Mouse (Mus musculus): Measurements from ENCODE around the gene Cpne8. TPM values are rescaled to one million over a fixed set of nuclear protein-coding genes. Genes with fewer than 3 reads are reported as not detected.
A peak's percentile ranks its signal among the peaks of the same experiment; 100 is the strongest.

Cpne8 gene
- polyA plus RNA-seq (2015; fragmentation: Nextera tagmentation; extraction: Ambion mirVana): 15.9 and 16.4 TPM in 2 replicates

- H3K4me3 ChIP-seq (replicated peaks; ENCODE audit: low read length): peak within 1 kb of the TSS; percentile 67
- H3K4me1 ChIP-seq (ENCODE audit: control insufficient read depth, insufficient read depth, low read length): no peaks in the 10 kb centered on the region; the same call in 1 of the 2 replicates
- H3K27me3 ChIP-seq (ENCODE audit: control insufficient read depth, insufficient read depth, low read length): no peaks in the 10 kb centered on the region; the same call in 1 of the 2 replicates
- ATAC-seq (ENCODE audit: insufficient read depth, low FRiP score): peak; percentile 81; the same call in 1 of the 2 replicates
- under 1% methylated on average over 54 of the region's 56 CpGs for WGBS
- no peaks in the 10 kb centered on the region for H3K36me3 ChIP-seq (ENCODE audit: control insufficient read depth, insufficient read depth, low read length)
- peak within 1 kb of the TSS; percentile 47; the same call in 1 of the 2 replicates for H3K27ac ChIP-seq (ENCODE audit: low read length)
- H3K9ac ChIP-seq (ENCODE audit: low read length): peak within 1 kb of the TSS; percentile 78
- H3K4me2 ChIP-seq (ENCODE audit: low read depth, low read length): peak within 1 kb of the TSS; percentile 96
- no peaks in the 10 kb centered on the region for H3K9me3 ChIP-seq (replicated peaks; ENCODE audit: control insufficient read depth, low read length)
Measured at GRCm38 (mm10) chr15:90678985-90679759, at the start of gene Cpne8. Gene Cpne8, minus strand, starts transcription at chr15:90679432.

- Histone ChIP-seq H3K9me3 (replicated peaks; ENCODE audit: control insufficient read depth, low read length) (no peaks in the 10 kb centered on the region), H3K4me2 (ENCODE audit: low read depth, low read length) (no peak overlapping the region), H3K9ac (ENCODE audit: low read length) (no peak overlapping the region), H3K36me3 (ENCODE audit: control insufficient read depth, insufficient read depth, low read length) (no peaks in the 10 kb centered on the region), H3K4me1 (ENCODE audit: control insufficient read depth, insufficient read depth, low read length) (no peaks in the 10 kb centered on the region), H3K4me3 (replicated peaks; ENCODE audit: low read length) (no peak overlapping the region), H3K27me3 (ENCODE audit: control insufficient read depth, insufficient read depth, low read length) (no peaks in the 10 kb centered on the region), H3K27ac (ENCODE audit: low read length) (no peak overlapping the region)
- ATAC-seq (ENCODE audit: insufficient read depth, low FRiP score): peak; percentile 64; the same call in 1 of the 2 replicates
- WGBS: 48% methylated on average over 4 of the region's 4 CpGs
Measured at GRCm38 (mm10) chr15:90717717-90718116, 38.5 kb upstream of the Cpne8 start.

GRCm38 (mm10) chr15:90709296-90709695 is 30.1 kb upstream of the Cpne8 start:
- ATAC-seq (ENCODE audit: insufficient read depth, low FRiP score): no peak
- Histone ChIP-seq H3K9me3 (replicated peaks; ENCODE audit: control insufficient read depth, low read length) (no peaks in the 10 kb centered on the region), H3K4me2 (ENCODE audit: low read depth, low read length) (no peak overlapping the region), H3K4me1 (ENCODE audit: control insufficient read depth, insufficient read depth, low read length) (no peaks in the 10 kb centered on the region), H3K36me3 (ENCODE audit: control insufficient read depth, insufficient read depth, low read length) (no peaks in the 10 kb centered on the region), H3K9ac (ENCODE audit: low read length) (no peak overlapping the region), H3K4me3 (replicated peaks; ENCODE audit: low read length) (no peak overlapping the region), H3K27me3 (ENCODE audit: control insufficient read depth, insufficient read depth, low read length) (no peaks in the 10 kb centered on the region), H3K27ac (ENCODE audit: low read length) (no peak overlapping the region)
- 78% methylated on average over 7 of the region's 7 CpGs for WGBS

- Histone ChIP-seq H3K36me3 (ENCODE audit: control insufficient read depth, insufficient read depth, low read length) (no peaks in the 10 kb centered on the region), H3K27me3 (ENCODE audit: control insufficient read depth, insufficient read depth, low read length) (no peaks in the 10 kb centered on the region), H3K4me2 (ENCODE audit: low read depth, low read length) (no peak overlapping the region), H3K4me1 (ENCODE audit: control insufficient read depth, insufficient read depth, low read length) (no peaks in the 10 kb centered on the region), H3K9me3 (replicated peaks; ENCODE audit: control insufficient read depth, low read length) (no peaks in the 10 kb centered on the region), H3K27ac (ENCODE audit: low read length) (no peak overlapping the region), H3K9ac (ENCODE audit: low read length) (no peak overlapping the region), H3K4me3 (replicated peaks; ENCODE audit: low read length) (no peak overlapping the region)
- WGBS: 52% methylated on average over 5 of the region's 5 CpGs
- ATAC-seq (ENCODE audit: insufficient read depth, low FRiP score): no peak
Measured at GRCm38 (mm10) chr15:90704314-90704713, 25.1 kb upstream of the Cpne8 start.

GRCm38 (mm10) chr15:90703502-90704232 is 24.4 kb upstream of the Cpne8 start:
- Histone ChIP-seq H3K36me3 (ENCODE audit: control insufficient read depth, insufficient read depth, low read length) (no peaks in the 10 kb centered on the region), H3K27ac (ENCODE audit: low read length) (no peak overlapping the region), H3K4me2 (ENCODE audit: low read depth, low read length) (no peak overlapping the region), H3K27me3 (ENCODE audit: control insufficient read depth, insufficient read depth, low read length) (no peaks in the 10 kb centered on the region), H3K9me3 (replicated peaks; ENCODE audit: control insufficient read depth, low read length) (no peaks in the 10 kb centered on the region), H3K9ac (ENCODE audit: low read length) (no peak overlapping the region), H3K4me1 (ENCODE audit: control insufficient read depth, insufficient read depth, low read length) (no peaks in the 10 kb centered on the region), H3K4me3 (replicated peaks; ENCODE audit: low read length) (no peak overlapping the region)
- 47% methylated on average over 11 of the region's 11 CpGs for WGBS
- ATAC-seq (ENCODE audit: insufficient read depth, low FRiP score): no peak

- Histone ChIP-seq H3K27ac (ENCODE audit: low read length) (no peak overlapping the region), H3K9ac (ENCODE audit: low read length) (no peak overlapping the region), H3K36me3 (ENCODE audit: control insufficient read depth, insufficient read depth, low read length) (no peaks in the 10 kb centered on the region), H3K27me3 (ENCODE audit: control insufficient read depth, insufficient read depth, low read length) (no peaks in the 10 kb centered on the region), H3K4me3 (replicated peaks; ENCODE audit: low read length) (no peak overlapping the region), H3K9me3 (replicated peaks; ENCODE audit: control insufficient read depth, low read length) (no peaks in the 10 kb centered on the region), H3K4me1 (ENCODE audit: control insufficient read depth, insufficient read depth, low read length) (no peaks in the 10 kb centered on the region), H3K4me2 (ENCODE audit: low read depth, low read length) (no peak overlapping the region)
- 65% methylated on average over 6 of the region's 6 CpGs for WGBS
- no peak for ATAC-seq (ENCODE audit: insufficient read depth, low FRiP score)
Measured at GRCm38 (mm10) chr15:90686770-90687169, 7.5 kb upstream of the Cpne8 start.

GRCm38 (mm10) chr15:90679760-90680579 is 738 bp upstream of the Cpne8 start:
- peak; percentile 86 for ATAC-seq (ENCODE audit: insufficient read depth, low FRiP score)
- Histone ChIP-seq H3K36me3 (ENCODE audit: control insufficient read depth, insufficient read depth, low read length) (no peaks in the 10 kb centered on the region), H3K9ac (ENCODE audit: low read length) (peak overlapping the region; percentile 78), H3K27ac (ENCODE audit: low read length) (peak overlapping the region; percentile 47; the same call in 1 of the 2 replicates), H3K9me3 (replicated peaks; ENCODE audit: control insufficient read depth, low read length) (no peaks in the 10 kb centered on the region), H3K4me2 (ENCODE audit: low read depth, low read length) (peak overlapping the region; percentile 96), H3K4me1 (ENCODE audit: control insufficient read depth, insufficient read depth, low read length) (no peaks in the 10 kb centered on the region; the same call in 1 of the 2 replicates), H3K4me3 (replicated peaks; ENCODE audit: low read length) (peak overlapping the region; percentile 67), H3K27me3 (ENCODE audit: control insufficient read depth, insufficient read depth, low read length) (no peaks in the 10 kb centered on the region; the same call in 1 of the 2 replicates)
- WGBS: 2% methylated on average over 36 of the region's 36 CpGs

- no peak for ATAC-seq (ENCODE audit: insufficient read depth, low FRiP score)
- H3K4me1 ChIP-seq (ENCODE audit: control insufficient read depth, insufficient read depth, low read length): no peaks in the 10 kb centered on the region; the same call in 1 of the 2 replicates
- WGBS: 5% methylated on average over 19 of the region's 19 CpGs
Measured at GRCm38 (mm10) chr15:90678488-90678887, 744 bp downstream of the Cpne8 start.

More at GRCm38 (mm10) chr15:90678488-90678887, 744 bp downstream of the Cpne8 start:
- Histone ChIP-seq H3K4me2 (ENCODE audit: low read depth, low read length) (peak overlapping the region; percentile 96), H3K9ac (ENCODE audit: low read length) (peak overlapping the region; percentile 78), H3K27ac (ENCODE audit: low read length) (no peak overlapping the region), H3K27me3 (ENCODE audit: control insufficient read depth, insufficient read depth, low read length) (no peaks in the 10 kb centered on the region; the same call in 1 of the 2 replicates), H3K4me3 (replicated peaks; ENCODE audit: low read length) (peak overlapping the region; percentile 67), H3K9me3 (replicated peaks; ENCODE audit: control insufficient read depth, low read length) (no peaks in the 10 kb centered on the region), H3K36me3 (ENCODE audit: control insufficient read depth, insufficient read depth, low read length) (no peaks in the 10 kb centered on the region)
